Mouse (Mus musculus) C2C12 (cell line): Measurements from ENCODE around the gene Ifitm3.
"Not testable (repeated sequence)": the region's sequence is repeated elsewhere in the genome, so short reads cannot be mapped to it uniquely, and the experiment has no call there.

ENCODE experiments used
- CEBPB ChIP-seq: IDR thresholded peaks from one replicate; pipeline ENCODE4 v1.6.1; 2011; ENCODE audit warnings: low read depth, mild to moderate bottlenecking, control low read depth, moderate library complexity
- CTCF ChIP-seq: IDR thresholded peaks from one replicate; pipeline ENCODE4 v1.5.1; 2011; ENCODE audit not compliant: control insufficient read depth, insufficient read depth, insufficient read length
- FOSL1 ChIP-seq: IDR thresholded peaks from one replicate; pipeline ENCODE4 v1.8.0; 2011; ENCODE audit warnings: mild to moderate bottlenecking, low read length; ENCODE audit not compliant: poor library complexity, insufficient read depth, severe bottlenecking
- MAX ChIP-seq: IDR thresholded peaks from one replicate; pipeline ENCODE4 v1.6.1; 2011; ENCODE audit warnings: mild to moderate bottlenecking, control low read depth
- MYOD1 ChIP-seq: IDR thresholded peaks from one replicate; pipeline ENCODE4 v1.6.1; 2011; ENCODE audit warnings: low read depth; ENCODE audit not compliant: control insufficient read depth, insufficient read length
- MYOG ChIP-seq: IDR thresholded peaks from one replicate; pipeline ENCODE4 v1.6.1; 2011; ENCODE audit not compliant: control insufficient read depth, insufficient read length; ENCODE audit errors: extremely low read depth
- USF1 ChIP-seq: IDR thresholded peaks from one replicate; pipeline ENCODE4 v1.6.1; 2011; ENCODE audit warnings: low read depth, mild to moderate bottlenecking, control low read depth, moderate library complexity

GRCm38 (mm10) chr7:141017824-141018223, 7.3 kb upstream of the Ifitm3 start, which contains the start of gene Ifitm6:
- TF ChIP-seq CTCF, USF1, MYOD1, FOSL1, CEBPB, MAX, MYOG: not testable (repeated sequence)
